Mouse (Mus musculus) spleen, adult 2 months (tissue): ENCODE data around the gene 2700097O09Rik. TPM values are rescaled to one million over a fixed set of nuclear protein-coding genes. Genes with fewer than 3 reads are reported as not detected.

Experiments used
- DNase-seq, 2 experiments: peaks; one replicate each; pipeline versions ENCODE4 v3.0.0 to v3.0.0-alpha.2; 2012 to 2021; ENCODE audit warnings: low spot score in 2 of 2, low read depth in 1 of 2
- H3K27ac ChIP-seq: fragments of 200-500 bp; 2 replicates; pipeline ENCODE4 v1.5.1; 2012; ENCODE audit warnings: low read length, inconsistent platforms; ENCODE audit not compliant: insufficient read depth
- H3K27me3 ChIP-seq: fragments of 200-500 bp; 2 replicates; pipeline ENCODE4 v1.6.1; 2012; ENCODE audit warnings: mild to moderate bottlenecking, moderate library complexity, low read length, inconsistent platforms; ENCODE audit not compliant: control insufficient read depth, insufficient read depth
- H3K36me3 ChIP-seq: fragments of 200-500 bp; 2 replicates; pipeline ENCODE4 v1.6.1; 2012; ENCODE audit warnings: mild to moderate bottlenecking, low read length, inconsistent platforms; ENCODE audit not compliant: control insufficient read depth, insufficient read depth
- H3K4me1 ChIP-seq: fragments of 200-500 bp; 2 replicates; pipeline ENCODE4 v1.6.1; 2011; ENCODE audit warnings: inconsistent platforms; ENCODE audit not compliant: control insufficient read depth, insufficient read depth, insufficient read length
- H3K4me3 ChIP-seq: fragments of 200-500 bp; 2 replicates; pipeline ENCODE4 v1.5.1; 2011; ENCODE audit warnings: mild to moderate bottlenecking, inconsistent platforms; ENCODE audit not compliant: insufficient read depth, insufficient read length; ENCODE audit errors: extremely low read depth
- CTCF ChIP-seq: fragments of 200-500 bp; IDR thresholded peaks from 2 replicates; pipeline ENCODE4 v1.5.1; 2011; ENCODE audit warnings: mild to moderate bottlenecking, inconsistent platforms; ENCODE audit not compliant: insufficient read depth, insufficient read length, insufficient replicate concordance; ENCODE audit errors: extremely low read depth
- POLR2A ChIP-seq: fragments of 200-500 bp; IDR thresholded peaks from 2 replicates; pipeline ENCODE4 v1.6.1; 2011; ENCODE audit warnings: low read depth, low read length, inconsistent platforms
- WGBS: fragments of 180-500 bp; shearing (Covaris S2); methylation state at CpG from one replicate; pipeline ENCODE4 v1.1.7; 2018; 5-methylcytosine and 5-hydroxymethylcytosine counted together
- polyA plus RNA-seq: library from polyadenylated mRNA; depleted of rRNA; stranded (reverse); fragments of >200 nt; gene quantifications from 2 replicates; pipeline ENCODE4 v1.2.3, GENCODE M21; 2012

2700097O09Rik gene
- polyA plus RNA-seq, 1 experiment = 3.1 TPM

- Histone ChIP-seq H3K27ac (no peak overlapping the region), H3K36me3 (no peaks in the 10 kb centered on the region), H3K4me3 (no peak overlapping the region), H3K4me1 (peaks cover 5% of the 10 kb centered on the region; the same call in 1 of the 2 replicates), H3K27me3 (no peaks in the 10 kb centered on the region)
- no peak for TF ChIP-seq CTCF
- no peak for TF ChIP-seq POLR2A
- 10% methylated on average over 3 of the region's 3 CpGs for WGBS
- DNase-seq = peak in 1 of 2 experiments; percentile 14
Observed at GRCm38 (mm10) chr12:55027088-55027487, 52.8 kb downstream of the 2700097O09Rik start.

- H3K4me3 ChIP-seq = no peak overlapping the region
- H3K4me1 ChIP-seq = peaks cover 15% of the 10 kb centered on the region
- no peak overlapping the region for H3K27ac ChIP-seq
- no peaks in the 10 kb centered on the region for H3K36me3 ChIP-seq
- 88% methylated on average over 2 of the region's 2 CpGs for WGBS
- TF ChIP-seq POLR2A (no peak), CTCF (no peak)
- DNase-seq = no peak
- H3K27me3 ChIP-seq = no peaks in the 10 kb centered on the region
Observed at GRCm38 (mm10) chr12:55023284-55023683, 56.6 kb downstream of the 2700097O09Rik start.

- Histone ChIP-seq H3K27ac (peak overlapping the region; percentile 95), H3K4me1 (peaks cover 20% of the 10 kb centered on the region), H3K4me3 (peak overlapping the region; percentile 41; the same call in 1 of the 2 replicates), H3K36me3 (no peaks in the 10 kb centered on the region), H3K27me3 (no peaks in the 10 kb centered on the region)
- DNase-seq = peak in 1 of 2 experiments; percentile 72
- 21% methylated on average over 7 of the region's 7 CpGs for WGBS
- TF ChIP-seq CTCF = no peak
Observed at GRCm38 (mm10) chr12:55019421-55019877, 60.5 kb downstream of the 2700097O09Rik start.

GRCm38 (mm10) chr12:55017119-55017721, 62.7 kb downstream of the 2700097O09Rik start:
- peak overlapping the region; percentile 85 for H3K27ac ChIP-seq
- H3K4me1 ChIP-seq = peaks cover 20% of the 10 kb centered on the region
- DNase-seq = no peak
- H3K27me3 ChIP-seq = no peaks in the 10 kb centered on the region
- H3K36me3 ChIP-seq = no peaks in the 10 kb centered on the region
- no peak overlapping the region for H3K4me3 ChIP-seq
- TF ChIP-seq CTCF (no peak), POLR2A (no peak)
- WGBS = 48% methylated on average over 9 of the region's 9 CpGs

GRCm38 (mm10) chr12:55016339-55017118, 63.4 kb downstream of the 2700097O09Rik start:
- H3K36me3 ChIP-seq = no peaks in the 10 kb centered on the region
- TF ChIP-seq CTCF = no peak
- no peak; the same call in 1 of the 2 replicates for TF ChIP-seq POLR2A
- H3K4me1 ChIP-seq = peaks cover 20% of the 10 kb centered on the region
- H3K4me3 ChIP-seq = no peak overlapping the region
- peak overlapping the region; percentile 85 for H3K27ac ChIP-seq
- 28% methylated on average over 8 of the region's 8 CpGs for WGBS
- H3K27me3 ChIP-seq = no peaks in the 10 kb centered on the region
- DNase-seq = peak in 1 of 2 experiments; percentile 22

GRCm38 (mm10) chr12:55015428-55015827, 64.5 kb downstream of the 2700097O09Rik start:
- no peak for TF ChIP-seq CTCF
- TF ChIP-seq POLR2A = no peak
- Histone ChIP-seq H3K27ac (no peak overlapping the region), H3K4me3 (no peak overlapping the region), H3K4me1 (peaks cover 20% of the 10 kb centered on the region), H3K36me3 (no peaks in the 10 kb centered on the region), H3K27me3 (no peaks in the 10 kb centered on the region)
- DNase-seq = no peak
- 70% methylated on average over 5 of the region's 5 CpGs for WGBS
